Comparison of ENCODE assay signal across 11 mouse cellular contexts in genomic region chr16:85132182-85132581, GRCm38 (mm10). TPM values are rescaled to one million over a fixed set of nuclear protein-coding genes. Genes with fewer than 3 reads are reported as not detected.
A peak's percentile ranks its signal among the peaks of the same experiment; 100 is the strongest.
DNase-seq lines count a peak whose midpoint lies in the region; ATAC-seq lines count a peak whose summit lies in the region.
"Had no signal": no experiment of that assay in that cellular context is flagged by ENCODE, and none has a peak within 500 bp of the region (broad histone marks: within the 10 kb centered on the region; RNA-seq: fewer than 3 reads in every experiment).

No protein-coding gene starts in this region.

- peaks cover 3% of the 10 kb centered on the region; the same call in 1 of the 2 replicates for H3K36me3 ChIP-seq in heart, embryonic 10.5 days
- H3K36me3 ChIP-seq in liver, embryonic 15.5 days (replicated peaks) = no peaks in the 10 kb centered on the region
- H3K36me3 ChIP-seq: forebrain, embryonic 12.5 days had no signal

- H3K4me1 ChIP-seq in heart, embryonic 10.5 days = peaks cover 64% of the 10 kb centered on the region
- peaks cover 30% of the 10 kb centered on the region for H3K4me1 ChIP-seq in liver, embryonic 15.5 days (replicated peaks)

- DNase-seq in heart, embryonic 10.5 days (ENCODE audit: low spot score) = no peak
- DNase-seq in heart, adult 8-10 months (ENCODE audit: low spot score) = no peak
- DNase-seq in lung, postnatal 36 days = peak; percentile 63
- no peak for DNase-seq in lung, postnatal 10 days
- no peak for DNase-seq in ovary, postnatal 10 days (ENCODE audit: low spot score)
- DNase-seq in left cerebral cortex, postnatal 14 days (ENCODE audit: low spot score in 2 of 2) = no peak
- no peak for DNase-seq in layer of hippocampus, adult 8-10 months (ENCODE audit: low spot score in 2 of 2)
- DNase-seq: cerebellum, adult 9-10 months; thymus, postnatal 14 days had no signal

- peak overlapping the region; percentile 84 for H3K27ac ChIP-seq in heart, embryonic 10.5 days
- peak overlapping the region; percentile 6; the same call in 1 of the 2 replicates for H3K27ac ChIP-seq in liver, embryonic 15.5 days (replicated peaks)
- H3K27ac ChIP-seq: forebrain, embryonic 12.5 days had no signal

- H3K4me2 ChIP-seq in liver, embryonic 15.5 days = no peak overlapping the region
- H3K4me2 ChIP-seq: forebrain, embryonic 12.5 days had no signal

- no peak overlapping the region for H3K4me3 ChIP-seq in heart, embryonic 10.5 days
- no peak overlapping the region for H3K4me3 ChIP-seq in liver, embryonic 15.5 days (replicated peaks)
- H3K4me3 ChIP-seq: forebrain, embryonic 12.5 days had no signal

- no peaks in the 10 kb centered on the region for H3K27me3 ChIP-seq in heart, embryonic 10.5 days (ENCODE audit: insufficient read depth, poor library complexity, severe bottlenecking)
- H3K27me3 ChIP-seq in liver, embryonic 15.5 days = no peaks in the 10 kb centered on the region
- H3K27me3 ChIP-seq: forebrain, embryonic 12.5 days had no signal

- intact Hi-C loops in left cerebral cortex, postnatal 14 days (cut with DNase I) = no loop called here

- no peak overlapping the region for H3K9ac ChIP-seq in liver, embryonic 15.5 days
- H3K9ac ChIP-seq: forebrain, embryonic 12.5 days had no signal

- 77% methylated on average over 5 of the region's 5 CpGs for WGBS in heart, embryonic 10.5 days
- 46% methylated on average over 5 of the region's 5 CpGs for WGBS in liver, embryonic 15.5 days (ENCODE audit: insufficient replicate concordance)

- ATAC-seq in liver, embryonic 15.5 days (ENCODE audit: insufficient read depth) = no peak

- no peaks in the 10 kb centered on the region for H3K9me3 ChIP-seq in heart, embryonic 10.5 days
- no peaks in the 10 kb centered on the region for H3K9me3 ChIP-seq in liver, embryonic 15.5 days (replicated peaks)
- H3K9me3 ChIP-seq: forebrain, embryonic 12.5 days had no signal

RNA-seq across cellular contexts. Expression of gene App, which starts 41.4 kb away (rescaled TPM):
- 144 and 151 TPM in 2 replicates for polyA plus RNA-seq in heart, embryonic 10.5 days (2016; fragmentation: Nextera tagmentation; extraction: Ambion mirVana)
- 100 to 1,000 TPM; 121 to 133 (median 126) TPM for total RNA-seq in heart, adult 8-10 months (2022)
- 17.8 and 19.5 TPM in 2 replicates for polyA plus RNA-seq in liver, embryonic 15.5 days (2015; fragmentation: Nextera tagmentation; extraction: Ambion mirVana)
- 1,000 to 10,000 TPM; 1,293 to 1,298 TPM for total RNA-seq in left cerebral cortex, postnatal 14 days (2021)
- 1,000 to 10,000 TPM; 1,204 to 1,249 (median 1,228) TPM for total RNA-seq in layer of hippocampus, adult 8-10 months (2022)

Comparison
In these comparisons a context has a peak if more than half of its experiments do, and no peak if none do; other contexts are left out.
1. RNA of gene App, which starts 41.4 kb away (total RNA-seq): 1,293 to 1,298 TPM in left cerebral cortex, postnatal 14 days and 1,204 to 1,249 TPM in layer of hippocampus, adult 8-10 months; 121 to 133 TPM in heart, adult 8-10 months; every median in the first group is over 4 times any median in the second.